In genomic region chr3:121279679-121280078, GRCm38 (mm10) we compare ENCODE assay signal across 22 mouse cellular contexts. TPM values are rescaled to one million over a fixed set of nuclear protein-coding genes. Genes with fewer than 3 reads are reported as not detected.
DNase-seq lines count a peak whose midpoint lies in the region; ATAC-seq and TF ChIP-seq lines count a peak whose summit lies in the region.
"Had no signal": no experiment of that assay in that cellular context is flagged by ENCODE, and none has a peak within 500 bp of the region (broad histone marks: within the 10 kb centered on the region; RNA-seq: fewer than 3 reads in every experiment).

No protein-coding gene starts in this region.

- 0 out of 2 replicates have a peak, but pooled peaks have one; percentile 30 for ATAC-seq in erythroid progenitor cell, adult 5-6 weeks (replicated peaks; ENCODE audit: low FRiP score, poor library complexity, severe bottlenecking)
- peak; percentile 85 for ATAC-seq in liver, embryonic 14.5 days (ENCODE audit: insufficient read depth)
- ATAC-seq: forebrain, postnatal 0 days; inflammation-experienced regulatory T-cells, adult 6 months had no signal

- H3K4me3 ChIP-seq in E14TG2a.4 (replicated peaks; ENCODE audit: low read length): peak overlapping the region; percentile 57
- H3K4me3 ChIP-seq in liver, embryonic 14.5 days (ENCODE audit: insufficient read depth in 1 of 2, low read depth in 2 of 2, low read length in 2 of 2): no peak overlapping the region
- no peak overlapping the region for H3K4me3 ChIP-seq in layer of hippocampus, adult 2 months
- H3K4me3 ChIP-seq: embryonic facial prominence, embryonic 15.5 days; forebrain, embryonic 10.5 days; heart, adult 2 months; heart, embryonic 13.5 days; hindbrain, embryonic 12.5 days; midbrain, embryonic 12.5 days; neural tube, embryonic 15.5 days had no signal

- peaks cover 21% of the 10 kb centered on the region for H3K27me3 ChIP-seq in E14TG2a.4 (ENCODE audit: insufficient read depth, low read length)
- no peaks in the 10 kb centered on the region for H3K27me3 ChIP-seq in liver, embryonic 14.5 days (ENCODE audit: control insufficient read depth, insufficient read depth, low read length)
- H3K27me3 ChIP-seq: embryonic facial prominence, embryonic 15.5 days; heart, embryonic 13.5 days; hindbrain, embryonic 12.5 days; midbrain, embryonic 12.5 days; neural tube, embryonic 15.5 days had no signal

- no peak overlapping the region for H3K9ac ChIP-seq in liver, embryonic 14.5 days (replicated peaks)
- H3K9ac ChIP-seq: embryonic facial prominence, embryonic 15.5 days; forebrain, postnatal 0 days; heart, embryonic 13.5 days; hindbrain, embryonic 12.5 days; midbrain, embryonic 12.5 days; neural tube, embryonic 15.5 days had no signal

- peak; percentile 70 for DNase-seq in heart, adult 11 months
- DNase-seq in heart, postnatal 14 days: no peak
- no peak for DNase-seq in liver, embryonic 14.5 days (ENCODE audit: low read depth in 3 of 3, low spot score in 3 of 3)
- no peak for DNase-seq in right cerebral cortex, adult 18-20 months
- no peak for DNase-seq in ovary, postnatal 36 days (ENCODE audit: low spot score)
- DNase-seq in layer of hippocampus, adult 2 months (ENCODE audit: low spot score in 2 of 2): no peak
- DNase-seq: adrenal gland, adult 8-10 months; cerebellum, adult 2 months; cerebellum, postnatal 36 days; forebrain, postnatal 0 days; gastrocnemius, postnatal 25 days; heart, adult 2 months; kidney, adult 9 months had no signal

- no peaks in the 10 kb centered on the region for H3K36me3 ChIP-seq in E14TG2a.4 (ENCODE audit: insufficient read depth, low read length)
- no peaks in the 10 kb centered on the region for H3K36me3 ChIP-seq in liver, embryonic 14.5 days (replicated peaks; ENCODE audit: control insufficient read depth, insufficient read depth, low read depth)
- H3K36me3 ChIP-seq: embryonic facial prominence, embryonic 15.5 days; forebrain, embryonic 10.5 days; heart, embryonic 13.5 days; hindbrain, embryonic 12.5 days; midbrain, embryonic 12.5 days; neural tube, embryonic 15.5 days had no signal

- H3K9me3 ChIP-seq in E14TG2a.4 (ENCODE audit: low read length): no peaks in the 10 kb centered on the region
- H3K9me3 ChIP-seq in liver, embryonic 14.5 days (ENCODE audit: control insufficient read depth, low read length): no peaks in the 10 kb centered on the region
- H3K9me3 ChIP-seq: embryonic facial prominence, embryonic 15.5 days; forebrain, embryonic 10.5 days; heart, embryonic 13.5 days; hindbrain, embryonic 12.5 days; midbrain, embryonic 12.5 days; neural tube, embryonic 15.5 days had no signal

- WGBS in liver, embryonic 14.5 days (ENCODE audit: insufficient replicate concordance): 81% methylated on average over 14 of the region's 14 CpGs

- H3K4me1 ChIP-seq in E14TG2a.4 (replicated peaks; ENCODE audit: low read depth, low read length): peaks cover 7% of the 10 kb centered on the region; the same call in 1 of the 2 replicates
- H3K4me1 ChIP-seq in liver, embryonic 14.5 days (replicated peaks; ENCODE audit: control insufficient read depth in 2 of 2, insufficient read depth in 2 of 2, low read length in 1 of 2): peaks cover 0 to 2% of the 10 kb centered on the region in 2 experiments; a peak in 2 of 4 replicates
- H3K4me1 ChIP-seq: embryonic facial prominence, embryonic 15.5 days; forebrain, embryonic 10.5 days; heart, embryonic 13.5 days; hindbrain, embryonic 12.5 days; midbrain, embryonic 12.5 days; neural tube, embryonic 15.5 days had no signal

- H3K4me2 ChIP-seq in liver, embryonic 14.5 days (ENCODE audit: low read depth): no peak overlapping the region
- H3K4me2 ChIP-seq: embryonic facial prominence, embryonic 15.5 days; heart, embryonic 13.5 days; hindbrain, embryonic 12.5 days; midbrain, embryonic 12.5 days; neural tube, embryonic 15.5 days had no signal

- no peak for TF ChIP-seq EP300 in liver, embryonic 14.5 days (IDR thresholded peaks at IDR 0.05; ENCODE audit: low read depth)

- TF ChIP-seq CTCF in E14TG2a.4 (conservative IDR thresholded peaks at IDR 0.05; ENCODE audit: low read length): no peak
- peak; percentile 10; the same call in 1 of the 2 replicates for TF ChIP-seq CTCF in liver, embryonic 14.5 days (IDR thresholded peaks at IDR 0.05; ENCODE audit: low read depth)
- TF ChIP-seq CTCF in layer of hippocampus, adult 2 months (conservative IDR thresholded peaks at IDR 0.05): no peak

- no peak overlapping the region for H3K27ac ChIP-seq in liver, embryonic 14.5 days
- no peak overlapping the region for H3K27ac ChIP-seq in layer of hippocampus, adult 2 months
- H3K27ac ChIP-seq: embryonic facial prominence, embryonic 15.5 days; forebrain, embryonic 10.5 days; heart, adult 2 months; heart, embryonic 13.5 days; hindbrain, embryonic 12.5 days; midbrain, embryonic 12.5 days; neural tube, embryonic 15.5 days had no signal

- intact Hi-C loops in heart, postnatal 14 days (cut with DNase I): no loop called here

RNA-seq across cellular contexts. Expression of gene Tmem56, which starts 3.2 kb away (rescaled TPM):
- 1 to 10 TPM in 1 of 2 experiments, under 1 TPM in 1; 1.00 to 1.4 TPM for total RNA-seq in heart, postnatal 14 days (2021)
- 44.0 and 57.0 TPM in 2 replicates for total RNA-seq in erythroid progenitor cell, adult 5-6 weeks (2015; ENCODE audit: low replicate concordance)
- total RNA-seq in erythroid progenitor cell, adult 5-6 weeks (2017; ENCODE audit: low replicate concordance): 36.5 and 43.3 TPM in 2 replicates
- polyA plus RNA-seq in liver, embryonic 14.5 days (2012; rRNA removed): 11.8 and 13.5 TPM in 2 replicates
- polyA plus RNA-seq in liver, embryonic 14.5 days (2014; fragmentation: Nextera tagmentation; extraction: Ambion mirVana): 25.3 and 25.9 TPM in 2 replicates
- 10 to 100 TPM; 30.6 to 31.1 TPM for total RNA-seq in layer of hippocampus, adult 2 months (2021)
- polyA plus RNA-seq: inflammation-experienced regulatory T-cells, adult 6 months had no signal

RNA-seq across cellular contexts. Expression of gene Alg14, which starts 11.9 kb away (rescaled TPM):
- 10 to 100 TPM; 14.4 to 15.1 TPM for total RNA-seq in heart, postnatal 14 days (2021)
- 7.6 and 12.6 TPM in 2 replicates for total RNA-seq in erythroid progenitor cell, adult 5-6 weeks (2015; ENCODE audit: low replicate concordance)
- total RNA-seq in erythroid progenitor cell, adult 5-6 weeks (2017; ENCODE audit: low replicate concordance): 0.23 and 2.2 TPM in 2 replicates
- 6.5 and 10.4 TPM in 2 replicates for polyA plus RNA-seq in liver, embryonic 14.5 days (2012; rRNA removed)
- polyA plus RNA-seq in liver, embryonic 14.5 days (2014; fragmentation: Nextera tagmentation; extraction: Ambion mirVana): 16.2 and 18.8 TPM in 2 replicates
- total RNA-seq in layer of hippocampus, adult 2 months (2021): 10 to 100 TPM in 1 of 2 experiments, 1 to 10 TPM in 1; 9.8 to 13.6 TPM

Comparison
In these comparisons a context has a peak if more than half of its experiments do, and no peak if none do; other contexts are left out.
1. RNA of gene Tmem56, which starts 3.2 kb away (total RNA-seq): 36.5 to 57.0 TPM in erythroid progenitor cell, adult 5-6 weeks and 30.6 to 31.1 TPM in layer of hippocampus, adult 2 months; 1.00 to 1.4 TPM in heart, postnatal 14 days; every median in the first group is over 10 times any median in the second.